Mouse (Mus musculus) retina, embryonic 14.5 days (tissue): Measurements from ENCODE around the gene Plaur.
"Not testable (repeated sequence)": the region's sequence is repeated elsewhere in the genome, so short reads cannot be mapped to it uniquely, and the experiment has no call there.

ENCODE experiments used
- DNase-seq: peaks from one replicate; pipeline ENCODE4 v3.0.0-alpha.2; 2015; ENCODE audit warnings: low spot score

The Plaur gene

GRCm38 (mm10) chr7:24479685-24480084 lies 17.4 kb downstream of the Plaur start:
- no peak for DNase-seq

DNA sequence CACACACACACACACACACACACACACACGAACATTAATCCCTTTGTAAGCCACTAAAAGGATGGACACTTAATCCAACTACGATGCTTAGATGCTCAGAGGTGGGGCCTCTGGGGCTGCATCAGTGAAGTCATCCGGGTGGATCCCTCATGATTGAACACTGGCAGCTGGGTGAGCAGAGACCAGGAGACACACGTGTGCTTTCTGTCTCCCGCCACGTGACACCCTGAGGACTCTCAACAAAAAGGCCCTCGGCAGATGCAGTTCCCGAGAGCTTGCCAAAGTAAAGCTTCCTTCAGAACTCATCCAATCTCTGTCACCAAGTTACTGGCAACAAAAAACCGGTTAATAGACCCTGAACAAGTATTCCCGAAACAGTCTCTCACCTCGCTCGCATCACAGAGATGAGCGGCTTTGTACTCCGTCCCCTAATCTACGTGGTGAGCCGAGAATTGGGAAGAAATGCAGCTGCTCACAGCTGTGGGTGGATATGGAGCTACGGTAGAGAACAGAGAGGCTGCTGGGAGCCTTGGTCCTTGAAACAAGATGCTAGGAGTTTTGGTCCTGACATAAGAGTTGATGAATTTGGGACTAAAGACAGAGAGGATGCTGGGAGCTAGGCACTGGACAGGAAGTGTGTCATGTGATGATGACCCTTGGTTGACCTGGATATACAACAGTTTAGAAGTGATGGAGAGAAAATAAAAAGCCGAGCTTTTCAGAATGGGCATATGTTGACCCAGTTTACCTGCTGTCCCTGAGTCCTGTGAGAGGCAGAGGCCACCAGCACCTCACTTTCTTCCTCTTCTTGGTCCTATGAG lies 18.0 kb downstream of the Plaur start:
- DNase-seq, result peak; percentile 40

- DNase-seq, result no peak
These were observed 18.7 kb downstream of the Plaur start for GRCm38 (mm10) chr7:24480986-24481473.

DNA sequence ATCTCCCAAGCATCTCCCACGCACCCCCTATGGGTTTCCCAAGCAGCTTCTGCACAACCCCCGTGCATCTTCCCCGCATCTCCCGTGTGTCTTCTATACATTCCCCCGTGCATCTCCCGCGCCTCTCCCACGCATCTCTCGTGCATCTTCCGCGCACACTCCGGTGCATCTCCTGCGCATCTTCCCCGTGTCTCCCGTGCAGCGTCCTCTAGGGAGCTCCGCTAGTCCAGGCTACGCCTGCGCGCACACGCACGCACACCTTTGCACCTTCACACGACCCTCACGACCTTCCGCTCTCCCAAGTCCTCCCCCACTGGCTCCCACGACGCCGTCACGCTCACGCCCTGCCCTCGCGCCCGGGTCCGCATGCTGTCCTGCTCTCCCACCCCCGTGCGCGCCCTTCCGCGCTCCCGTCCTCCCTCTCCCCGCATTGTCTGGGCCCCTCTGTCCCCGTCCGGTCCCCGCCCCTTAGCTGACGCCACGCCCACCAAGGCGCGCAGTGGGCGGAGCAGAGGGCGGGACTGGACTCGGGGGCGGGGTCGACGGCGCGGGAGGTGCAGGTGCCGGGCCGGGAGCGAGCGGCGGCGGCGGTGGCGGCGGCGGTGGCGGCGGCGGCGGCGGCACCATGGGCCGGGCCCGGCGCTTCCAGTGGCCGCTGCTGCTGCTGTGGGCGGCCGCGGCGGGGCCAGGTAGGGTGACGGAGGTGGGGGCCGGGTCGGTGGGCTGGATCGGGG lies 19.4 kb downstream of the Plaur start, which contains the start of gene Cadm4:
Cadm4 (plus strand) TSS at position 550 of the 734 bp plus-strand sequence.
- peak; percentile 87 for DNase-seq

DNA sequence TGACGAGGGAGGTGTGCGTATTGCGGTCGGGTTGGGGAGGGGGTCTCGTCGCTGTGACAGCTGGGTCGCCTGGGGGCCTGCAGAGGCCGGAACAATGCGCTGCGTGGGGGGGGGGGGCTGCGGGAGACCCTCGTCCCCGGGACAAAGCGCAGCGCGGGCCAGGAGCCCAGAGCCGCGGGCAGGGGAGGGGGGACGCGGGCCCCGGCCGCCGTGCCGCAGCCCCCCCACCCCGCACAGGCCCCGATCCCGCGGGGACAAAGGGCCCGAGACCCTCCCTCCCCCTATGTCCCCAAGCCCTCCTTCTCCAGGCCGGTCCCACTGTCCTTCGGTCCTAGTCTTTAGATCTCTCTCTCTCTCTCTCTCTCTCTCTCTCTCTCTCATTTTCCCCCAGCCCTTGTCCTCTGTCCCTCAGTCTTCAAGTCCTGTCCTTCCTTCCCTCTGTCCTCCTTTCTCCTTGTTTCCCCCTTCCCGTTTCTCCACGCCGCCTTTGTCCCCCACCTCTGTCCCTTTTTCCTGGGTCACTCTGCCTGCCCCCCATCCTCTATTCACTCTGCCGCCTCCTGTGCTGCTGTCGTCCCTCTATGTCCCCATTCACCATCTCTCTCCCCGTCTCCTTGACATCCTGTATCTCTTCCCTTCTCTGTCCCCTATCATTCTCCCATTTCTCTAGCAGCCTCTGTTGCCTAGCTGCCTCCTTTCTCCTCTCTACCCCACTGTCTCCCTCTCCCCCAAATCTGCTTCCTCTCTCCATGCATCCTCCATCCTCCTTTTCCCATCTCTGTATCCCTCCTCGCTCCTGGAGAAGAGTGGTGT lies 20.1 kb downstream of the Plaur start:
- no peak for DNase-seq

DNA sequence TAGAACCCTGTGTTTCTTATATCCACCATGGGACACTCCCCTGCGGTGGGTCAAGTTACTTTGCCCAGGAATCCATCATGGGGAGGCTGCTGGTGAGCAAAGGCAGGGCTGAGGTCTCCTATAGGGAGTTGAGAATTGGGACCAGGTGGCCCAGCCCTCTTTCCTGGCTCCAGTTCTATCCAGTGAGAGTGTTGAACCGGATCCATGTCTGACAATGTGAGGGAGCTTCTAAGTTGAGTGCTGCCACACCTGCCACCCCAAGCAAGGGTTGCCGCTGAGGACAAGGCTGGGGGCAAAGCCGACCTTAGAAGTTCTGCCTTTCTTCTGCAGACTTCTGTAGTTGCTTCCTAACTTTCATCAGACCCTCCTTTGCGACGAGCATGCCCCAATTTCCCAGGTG lies 21.0 kb downstream of the Plaur start:
- DNase-seq, result not testable (repeated sequence)

GRCm38 (mm10) chr7:24485481-24485880 lies 23.2 kb downstream of the Plaur start:
- DNase-seq, result no peak

GRCm38 (mm10) chr7:24486654-24487130 lies 24.4 kb downstream of the Plaur start:
- DNase-seq, result peak; percentile 49

GRCm38 (mm10) chr7:24487403-24487802 lies 25.1 kb downstream of the Plaur start:
- no peak for DNase-seq

- DNase-seq, result no peak
These were observed 26.0 kb downstream of the Plaur start for GRCm38 (mm10) chr7:24488303-24488702.

DNA sequence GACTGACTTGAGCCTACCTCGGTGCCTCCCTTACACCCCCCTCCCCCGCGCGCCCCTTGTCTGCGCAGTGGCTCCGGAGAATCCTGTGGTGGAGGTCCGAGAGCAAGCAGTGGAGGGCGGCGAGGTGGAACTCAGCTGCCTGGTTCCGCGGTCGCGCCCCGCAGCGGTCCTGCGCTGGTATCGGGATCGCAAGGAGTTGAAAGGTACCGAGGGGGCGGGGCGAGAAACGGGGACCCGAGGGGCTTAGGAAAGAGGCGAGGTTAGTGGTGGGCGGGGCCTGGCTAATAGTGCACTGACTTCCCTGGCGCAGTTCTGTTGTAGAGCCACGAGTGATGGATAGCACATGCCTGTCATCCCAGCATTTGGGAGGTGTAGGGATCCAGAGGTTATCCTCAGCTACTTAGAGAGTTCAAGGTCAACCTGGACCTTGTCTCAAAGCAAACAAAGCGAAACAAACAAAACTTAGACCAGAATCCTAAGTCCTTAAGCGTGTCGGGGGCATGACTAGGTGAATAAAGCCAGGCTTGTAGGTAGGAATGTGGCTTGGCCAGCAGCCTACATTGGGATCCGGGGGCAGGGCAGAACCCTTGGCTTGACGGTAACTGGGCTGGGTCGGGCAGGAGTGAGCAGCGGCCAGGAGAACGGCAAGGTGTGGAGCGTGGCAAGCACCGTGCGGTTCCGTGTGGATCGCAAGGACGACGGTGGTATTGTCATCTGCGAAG lies 37.7 kb downstream of the Plaur start:
- peak; percentile 42 for DNase-seq

DNA sequence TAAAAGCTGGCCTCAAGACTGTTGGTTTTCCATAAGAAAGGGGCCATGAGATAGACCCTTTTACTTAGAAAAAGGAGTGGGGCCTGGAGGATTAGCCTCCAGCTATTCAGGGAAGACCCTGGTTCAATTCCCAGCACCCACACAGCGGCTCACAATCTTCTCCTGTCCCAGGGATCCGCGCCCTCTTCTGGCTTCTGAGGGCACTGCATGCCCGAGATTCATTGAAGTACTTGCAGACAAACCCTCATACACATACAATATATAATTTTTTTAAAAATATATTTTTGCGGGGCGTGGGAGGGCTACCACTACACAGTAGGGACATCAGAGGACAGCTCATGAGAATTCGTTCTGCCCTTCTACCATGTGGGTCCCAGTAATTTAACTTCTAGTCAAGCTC lies 38.6 kb downstream of the Plaur start:
- peak; percentile 45 for DNase-seq

DNA sequence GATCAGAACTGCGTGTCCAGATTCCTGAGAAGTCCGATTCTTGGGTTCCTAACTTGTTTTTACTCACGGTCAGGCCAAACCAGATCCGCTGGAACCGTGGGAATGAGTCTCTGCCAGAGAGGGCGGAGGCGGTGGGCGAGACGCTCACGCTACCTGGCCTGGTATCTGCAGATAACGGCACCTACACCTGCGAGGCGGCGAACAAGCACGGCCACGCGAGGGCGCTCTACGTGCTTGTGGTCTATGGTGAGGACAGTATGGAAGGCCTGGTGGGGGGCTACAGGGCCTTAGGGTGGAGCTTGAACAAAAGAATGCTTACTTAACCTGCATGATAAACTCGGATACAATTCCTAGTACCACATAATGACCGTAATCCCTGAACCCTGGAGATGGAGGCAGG lies 39.2 kb downstream of the Plaur start:
- no peak for DNase-seq

DNA sequence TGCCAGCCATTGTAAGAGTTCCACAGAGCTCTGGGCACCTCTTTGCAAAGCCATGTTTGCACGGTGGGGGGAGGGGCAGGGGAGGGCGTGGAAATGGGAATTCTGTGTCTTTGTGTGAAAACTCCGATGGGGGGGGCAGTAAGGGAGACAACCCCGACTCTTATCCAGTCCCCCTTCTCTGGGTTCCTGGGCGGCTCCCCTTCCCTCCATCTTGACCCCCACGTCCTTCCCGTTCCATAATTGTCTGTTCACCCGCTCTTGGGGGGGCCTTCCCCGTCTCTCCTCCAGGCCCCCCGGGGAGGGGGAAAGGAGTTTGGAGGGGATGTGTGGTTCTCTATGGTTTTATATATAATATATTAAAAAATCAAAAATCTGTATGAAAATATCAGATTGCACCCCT lies 41.7 kb downstream of the Plaur start:
- no peak for DNase-seq

GRCm38 (mm10) chr7:24504868-24505267 lies 42.6 kb downstream of the Plaur start:
- DNase-seq, result no peak

DNA sequence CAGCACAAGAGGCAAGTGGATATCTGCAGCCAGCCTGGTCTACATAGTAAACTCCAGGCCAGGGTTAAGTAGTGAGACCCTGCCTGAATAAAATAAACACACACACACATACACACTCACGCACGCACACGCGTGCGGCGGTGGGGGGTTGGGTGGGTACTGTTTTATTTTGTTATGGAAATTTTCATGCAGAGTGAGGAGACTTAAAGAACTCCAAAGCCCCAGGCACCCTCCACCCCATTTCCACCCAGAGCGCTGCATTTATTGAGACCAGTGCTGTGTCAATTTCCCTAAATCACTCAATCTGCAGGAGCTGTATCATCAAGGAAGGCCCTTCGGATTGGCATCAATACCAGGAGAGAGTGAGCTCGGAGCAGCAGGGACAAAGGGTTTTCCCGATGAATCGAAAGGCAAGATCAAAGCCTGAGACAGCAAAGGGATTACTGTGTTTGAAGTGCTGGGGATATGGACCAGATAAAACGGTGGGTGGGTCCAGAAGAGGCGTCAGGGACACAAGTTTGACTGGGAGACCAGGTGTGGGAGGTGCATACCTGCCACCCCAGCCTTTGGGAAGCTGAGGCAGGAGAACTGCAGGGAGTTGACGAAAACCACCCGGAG lies 43.3 kb downstream of the Plaur start:
- DNase-seq, result no peak

GRCm38 (mm10) chr7:24506065-24506459 lies 43.8 kb downstream of the Plaur start:
- no peak for DNase-seq

GRCm38 (mm10) chr7:24506476-24506837 lies 44.2 kb downstream of the Plaur start:
- no peak for DNase-seq

DNA sequence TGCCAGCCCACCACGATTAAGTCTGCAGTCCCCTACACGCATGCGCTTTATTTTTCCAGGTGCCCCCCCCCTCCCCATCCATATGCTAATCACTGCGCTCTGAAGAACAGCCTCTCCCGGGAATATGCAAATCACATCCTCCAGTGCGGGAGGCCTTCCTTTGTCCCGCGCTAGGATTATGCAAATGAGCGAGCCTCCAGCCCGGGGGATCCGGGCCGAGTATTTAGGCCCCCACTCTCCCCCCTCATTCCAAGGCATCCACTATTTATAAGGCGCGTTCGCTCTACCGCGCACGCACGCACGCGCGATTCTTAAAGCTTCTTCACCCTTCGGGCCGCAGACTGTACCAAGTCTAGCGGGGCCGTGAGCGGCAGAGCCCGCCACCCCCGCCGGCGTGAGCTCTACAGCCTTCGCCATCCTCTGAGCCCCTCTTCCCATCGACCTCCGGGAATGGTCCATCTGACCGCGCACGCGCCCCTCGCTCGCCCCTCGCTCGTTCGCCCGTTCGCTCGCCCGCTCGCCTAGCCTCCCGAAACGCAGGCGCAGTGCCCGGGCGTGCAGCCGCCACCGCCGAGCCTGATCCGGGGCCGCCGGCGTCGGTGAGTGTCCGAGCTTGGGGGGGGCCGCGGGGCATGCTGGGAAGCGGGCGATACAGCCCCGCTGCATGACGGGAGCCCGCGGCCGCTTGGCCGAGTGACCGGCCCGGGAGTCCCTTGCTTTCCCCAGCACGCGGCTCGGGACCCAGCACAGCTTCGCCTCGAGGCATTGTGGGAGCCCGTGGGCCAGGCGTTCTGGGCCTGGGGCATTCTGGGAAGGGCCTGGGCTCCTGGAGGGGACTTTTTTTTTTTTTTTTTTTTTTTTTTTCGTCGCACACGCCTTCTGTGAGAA lies 44.8 kb downstream of the Plaur start, which contains the start of gene Zfp428:
Zfp428 (plus strand) TSS at position 169 of the 888 bp plus-strand sequence.
- DNase-seq, result peak; percentile 87

- no peak for DNase-seq
These were observed 45.4 kb downstream of the Plaur start for GRCm38 (mm10) chr7:24507726-24508114.
